Comparison of ENCODE assay signal across 8 mouse cellular contexts in genomic region chr7:28381017-28381790, GRCm38 (mm10). TPM values are rescaled to one million over a fixed set of nuclear protein-coding genes. Genes with fewer than 3 reads are reported as not detected.
DNase-seq lines count a peak whose midpoint lies in the region.

No protein-coding gene starts in this region.

- DNase-seq in MN1 (ENCODE audit: low spot score): peak; percentile 90
- peak; percentile 82 for DNase-seq in c-Kit-positive CD71-positive TER-119-positive erythroid progenitor cells, embryonic 14.5 days (ENCODE audit: low spot score)
- DNase-seq in heart, adult 8-10 months (ENCODE audit: low spot score): peak; percentile 92
- DNase-seq in kidney, adult 8-10 months: peak; percentile 68 to 73
- DNase-seq in lung, postnatal 14 days: peak; percentile 88
- peak; percentile 50 for DNase-seq in retina, embryonic 14.5 days (ENCODE audit: low spot score)
- DNase-seq in right cerebral cortex, postnatal 10 days (ENCODE audit: low spot score in 2 of 2): no peak
- no peak for DNase-seq in layer of hippocampus, postnatal 14 days (ENCODE audit: low spot score in 2 of 2)

RNA-seq across cellular contexts. Expression of gene Zfp36, which starts 1.2 kb away (rescaled TPM):
- 10 to 100 TPM; 12.2 to 40.6 (median 16.5) TPM for total RNA-seq in heart, adult 8-10 months (2022)
- total RNA-seq in layer of hippocampus, postnatal 14 days (2021): 1 to 10 TPM; 3.6 to 3.9 TPM

RNA-seq across cellular contexts. Expression of gene Plekhg2, which starts 8.8 kb away (rescaled TPM):
- 10 to 100 TPM in 3 of 4 experiments, 1 to 10 TPM in 1; 8.9 to 13.2 (median 11.2) TPM for total RNA-seq in heart, adult 8-10 months (2022)
- total RNA-seq in layer of hippocampus, postnatal 14 days (2021): 10 to 100 TPM; 11.6 to 12.3 TPM

RNA-seq across cellular contexts. Expression of gene Med29, which starts 11.3 kb away (rescaled TPM):
- total RNA-seq in heart, adult 8-10 months (2022): 10 to 100 TPM; 19.5 to 24.0 (median 22.2) TPM
- total RNA-seq in layer of hippocampus, postnatal 14 days (2021): 10 to 100 TPM; 19.3 to 20.1 TPM

RNA-seq across cellular contexts. Expression of gene Paf1, which starts 11.5 kb away (rescaled TPM):
- 10 to 100 TPM; 35.7 to 44.4 (median 39.1) TPM for total RNA-seq in heart, adult 8-10 months (2022)
- total RNA-seq in layer of hippocampus, postnatal 14 days (2021): 10 to 100 TPM; 73.5 to 74.2 TPM

RNA-seq across cellular contexts. Expression of gene Rps16, which starts 30.8 kb away (rescaled TPM):
- 100 to 1,000 TPM; 472 to 574 (median 541) TPM for total RNA-seq in heart, adult 8-10 months (2022)
- total RNA-seq in layer of hippocampus, postnatal 14 days (2021): 100 to 1,000 TPM; 464 to 499 TPM

Comparison
In these comparisons a context has a peak if more than half of its experiments do, and no peak if none do; other contexts are left out.
1. DNase-seq: peak in MN1 (single experiment), c-Kit-positive CD71-positive TER-119-positive erythroid progenitor cells, embryonic 14.5 days (single experiment), heart, adult 8-10 months (single experiment), kidney, adult 8-10 months (2 of 2), lung, postnatal 14 days (single experiment) and retina, embryonic 14.5 days (single experiment); none in right cerebral cortex, postnatal 10 days (0 of 2) and layer of hippocampus, postnatal 14 days (0 of 2).